Mouse (Mus musculus): ENCODE data around the gene Emg1.

Gene Emg1

GRCm38 (mm10) chr6:124740888-124741761 lies 29.1 kb upstream of the Emg1 start, which contains the start of gene Grcc10:
Grcc10 (minus strand) TSS chr6:124741374.
- peak; percentile 100 for DNase-seq (ENCODE audit: low read depth, low spot score)

GRCm38 (mm10) chr6:124740211-124740887 lies 28.4 kb upstream of the Emg1 start:
- DNase-seq (ENCODE audit: low read depth, low spot score): peak; percentile 78

DNA sequence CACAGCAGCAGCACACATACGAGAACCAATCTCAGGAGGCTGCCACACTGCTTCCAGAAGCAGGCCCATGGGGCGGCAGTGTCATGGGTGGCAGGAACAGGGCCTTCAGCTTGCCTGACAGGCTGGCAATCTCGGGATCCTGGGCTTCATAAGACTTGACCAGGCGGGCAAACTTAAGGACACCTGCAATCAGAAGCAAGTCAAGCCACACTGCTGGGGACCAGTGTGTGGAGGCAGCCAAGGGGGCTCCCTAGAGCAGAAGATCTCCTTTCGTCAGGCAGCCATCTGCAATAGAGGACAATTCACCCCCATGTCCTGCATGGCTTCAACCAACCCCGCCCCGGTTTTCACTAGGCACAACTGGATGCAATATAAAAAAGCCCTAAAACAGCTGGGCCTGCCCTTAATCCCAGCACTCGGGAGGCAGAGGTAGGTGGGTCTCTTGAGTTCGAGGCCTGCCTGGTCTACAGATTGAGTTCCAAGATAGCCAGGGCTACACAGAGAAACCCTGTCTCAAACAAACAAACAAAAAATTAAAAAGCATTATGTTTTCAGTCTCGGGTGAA lies 27.3 kb upstream of the Emg1 start:
- DNase-seq (ENCODE audit: low read depth, low spot score): no peak

DNA sequence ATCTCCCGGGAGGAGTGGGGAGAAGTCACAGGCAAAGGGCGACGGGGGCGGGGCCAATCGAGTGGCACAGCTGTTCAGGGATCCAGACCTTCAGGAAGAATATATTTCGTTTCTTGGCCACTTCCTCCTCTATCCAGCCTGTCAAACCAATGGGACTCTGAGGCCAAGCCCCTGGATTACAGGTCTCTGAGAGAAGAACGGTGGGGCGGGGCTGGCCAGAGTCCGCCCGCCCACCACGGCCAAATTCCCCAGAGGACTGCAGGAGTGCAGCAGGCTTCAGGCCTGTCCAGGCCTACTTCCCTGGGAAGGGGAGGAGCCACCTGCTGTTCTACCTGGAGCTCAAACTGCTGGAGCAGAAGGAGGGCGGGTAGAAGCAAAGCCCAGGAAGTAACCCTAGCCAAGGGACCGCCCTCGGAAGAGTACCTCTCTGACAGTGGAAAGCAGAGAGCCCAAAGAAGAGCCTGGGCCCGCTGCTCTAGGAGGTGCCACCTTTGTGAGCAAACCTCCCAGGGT lies 26.6 kb upstream of the Emg1 start, which contains the start of gene Ptpn6:
Gene Ptpn6 (minus strand): TSS at position 204 of the 513 bp plus-strand sequence.
- DNase-seq (ENCODE audit: low read depth, low spot score): peak; percentile 92

- DNase-seq (ENCODE audit: low read depth, low spot score): no peak
Observed at GRCm38 (mm10) chr6:124737040-124737439, 25.1 kb upstream of the Emg1 start.

DNA sequence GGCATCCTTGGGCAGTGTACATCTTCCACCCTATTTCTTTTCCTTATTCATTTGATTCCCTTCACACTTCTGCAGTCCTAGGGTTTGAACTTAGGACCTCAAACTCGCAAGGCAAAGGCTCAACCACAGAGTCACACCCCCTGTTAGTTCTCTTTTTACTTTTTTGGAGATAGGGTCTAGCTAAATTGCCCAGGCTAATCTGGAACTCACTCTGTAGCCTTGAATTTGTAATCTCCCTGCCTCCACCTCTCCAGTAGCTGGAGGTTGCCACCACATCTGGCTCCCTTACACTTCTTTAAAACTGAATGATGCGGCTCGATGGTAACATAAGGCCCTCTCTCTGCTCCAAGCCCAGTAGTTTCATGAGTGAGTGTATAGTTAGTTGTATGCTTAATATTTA lies 22.4 kb upstream of the Emg1 start:
- no peak for DNase-seq (ENCODE audit: low read depth, low spot score)

- peak; percentile 74 for DNase-seq (ENCODE audit: low read depth, low spot score)
Observed at GRCm38 (mm10) chr6:124732476-124733370, 20.7 kb upstream of the Emg1 start.

GRCm38 (mm10) chr6:124731038-124731437 lies 19.1 kb upstream of the Emg1 start:
- no peak for DNase-seq (ENCODE audit: low read depth, low spot score)

GRCm38 (mm10) chr6:124729850-124730705 lies 18.1 kb upstream of the Emg1 start:
- no peak for DNase-seq (ENCODE audit: low read depth, low spot score)

DNA sequence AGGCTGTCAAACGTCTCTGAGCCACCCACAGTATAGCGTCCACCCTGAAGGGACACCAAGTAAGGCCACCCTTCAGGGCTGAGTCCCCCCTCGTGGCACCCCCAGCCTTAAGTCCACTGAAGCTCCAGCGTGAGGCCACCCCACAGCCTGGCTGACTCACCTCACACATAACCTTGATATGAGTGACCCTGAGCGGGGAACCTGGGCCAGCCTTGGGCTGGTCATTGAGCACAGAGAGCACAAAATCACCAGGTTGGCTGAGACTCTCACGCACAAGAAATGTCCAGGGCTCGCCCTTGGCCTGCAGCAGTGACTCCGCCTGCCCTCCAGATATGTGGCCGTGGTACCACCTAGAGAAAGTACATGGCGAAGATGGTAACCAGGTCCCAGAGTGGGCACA lies 16.6 kb upstream of the Emg1 start:
- no peak for DNase-seq (ENCODE audit: low read depth, low spot score)

GRCm38 (mm10) chr6:124724472-124724871 lies 12.5 kb upstream of the Emg1 start:
- no peak for DNase-seq (ENCODE audit: low read depth, low spot score)

- DNase-seq (ENCODE audit: low read depth, low spot score): no peak
Observed at GRCm38 (mm10) chr6:124723541-124723940, 11.6 kb upstream of the Emg1 start.

- DNase-seq (ENCODE audit: low read depth, low spot score): no peak
Observed at GRCm38 (mm10) chr6:124722876-124723473, 11.0 kb upstream of the Emg1 start.

DNA sequence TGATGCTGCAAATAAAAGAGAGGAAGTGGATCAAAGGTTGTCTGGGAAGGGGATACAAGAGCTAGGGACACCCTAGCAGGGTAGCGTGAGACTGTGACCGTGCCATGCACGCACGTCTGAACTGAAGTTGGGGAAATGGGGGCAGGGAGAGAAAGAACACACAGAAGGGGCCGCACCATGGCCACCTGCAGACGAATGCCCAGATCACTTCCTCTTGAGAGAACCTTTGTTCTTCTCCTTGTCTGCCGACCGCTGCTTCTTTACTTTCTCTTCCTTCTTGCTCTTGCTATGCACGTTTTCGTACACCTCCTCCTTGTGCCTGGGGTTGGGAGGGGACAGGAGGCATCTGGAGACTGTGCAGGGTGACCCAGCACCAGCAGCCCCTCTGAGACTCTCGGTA lies 8.9 kb upstream of the Emg1 start:
- DNase-seq (ENCODE audit: low read depth, low spot score): no peak

GRCm38 (mm10) chr6:124719354-124719978 lies 7.5 kb upstream of the Emg1 start:
- peak; percentile 59 for DNase-seq (ENCODE audit: low read depth, low spot score)

- DNase-seq (ENCODE audit: low read depth, low spot score): no peak
Observed at GRCm38 (mm10) chr6:124718703-124719102, 6.7 kb upstream of the Emg1 start.

DNA sequence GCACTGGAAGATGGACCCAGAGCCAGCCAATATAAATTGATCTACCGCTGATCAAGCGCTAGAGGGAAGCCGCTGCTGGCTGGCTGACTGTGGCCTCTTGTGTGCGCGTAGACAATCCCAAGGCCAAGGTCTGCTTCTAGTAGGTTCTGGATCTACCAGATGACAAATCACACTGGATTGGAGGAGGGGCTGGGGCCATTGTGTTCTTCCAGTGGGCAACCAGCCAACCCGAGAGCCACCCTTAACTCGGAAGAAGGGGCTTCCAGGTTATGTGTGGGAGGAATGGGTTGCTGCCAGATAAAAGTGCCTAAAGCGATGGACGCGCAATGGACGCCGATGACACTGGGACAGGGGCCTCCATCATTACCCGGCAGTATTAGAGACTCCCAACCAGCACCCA lies 6.0 kb upstream of the Emg1 start:
- DNase-seq (ENCODE audit: low read depth, low spot score): no peak

DNA sequence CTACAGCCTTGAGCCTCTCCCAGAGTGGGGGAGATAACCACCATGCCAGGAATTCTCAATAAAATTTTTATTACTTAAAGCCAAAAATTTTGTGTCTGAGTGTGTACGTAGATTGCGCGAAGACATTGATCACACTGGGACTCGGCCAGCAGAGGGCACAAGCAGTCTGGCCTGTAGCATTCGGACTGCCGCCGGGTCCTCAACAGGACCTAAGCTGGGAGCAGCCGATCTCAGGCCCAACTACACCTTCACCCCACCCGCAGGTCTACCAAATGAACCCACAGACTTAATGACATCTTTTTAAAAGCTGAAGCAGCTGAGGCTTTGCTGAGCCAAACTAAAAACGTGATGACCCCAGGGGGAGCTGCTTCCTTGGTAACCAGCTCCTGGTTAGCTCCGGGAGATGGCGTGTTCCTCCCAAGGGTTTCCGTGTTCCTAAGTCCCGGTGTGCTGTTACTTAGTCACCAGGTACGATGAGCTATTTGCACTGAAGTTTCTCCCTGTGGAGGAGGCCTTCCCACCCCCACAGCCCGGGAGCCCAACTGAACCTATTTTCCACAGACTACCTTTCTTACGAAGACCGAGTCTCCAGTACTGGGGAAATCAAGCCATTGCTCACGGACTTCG lies 5.0 kb upstream of the Emg1 start:
- DNase-seq (ENCODE audit: low read depth, low spot score): peak; percentile 82

- DNase-seq (ENCODE audit: low read depth, low spot score): no peak
Observed at GRCm38 (mm10) chr6:124712918-124713317, 940 bp upstream of the Emg1 start.
